ENCODE assay signal across 17 mouse cellular contexts in genomic region chr5:120438469-120438868, GRCm38 (mm10). TPM values are rescaled to one million over a fixed set of nuclear protein-coding genes. Genes with fewer than 3 reads are reported as not detected.
DNase-seq lines count a peak whose midpoint lies in the region; ATAC-seq lines count a peak whose summit lies in the region.
"Had no signal": no experiment of that assay in that cellular context is flagged by ENCODE, and none has a peak within 500 bp of the region (broad histone marks: within the 10 kb centered on the region; RNA-seq: fewer than 3 reads in every experiment).

No protein-coding gene starts in this region.

- no peak for ATAC-seq in forebrain, embryonic 11.5 days (replicated peaks; ENCODE audit: low FRiP score)
- no peak for ATAC-seq in midbrain, embryonic 11.5 days (ENCODE audit: low FRiP score)
- ATAC-seq in neural tube, embryonic 13.5 days (ENCODE audit: low read depth), result no peak
- no peak for ATAC-seq in heart, embryonic 11.5 days (replicated peaks; ENCODE audit: insufficient number of reproducible peaks, low FRiP score, low TSS enrichment)
- ATAC-seq: inflammation-experienced regulatory T-cells, adult 6 months had no signal

- peaks cover 58% of the 10 kb centered on the region for H3K27me3 ChIP-seq in forebrain, embryonic 11.5 days (ENCODE audit: control insufficient read depth, insufficient read depth, low read length)
- peaks cover 96% of the 10 kb centered on the region for H3K27me3 ChIP-seq in hindbrain, embryonic 10.5 days (ENCODE audit: insufficient read depth, poor library complexity, severe bottlenecking)
- H3K27me3 ChIP-seq in midbrain, embryonic 11.5 days (ENCODE audit: control insufficient read depth, insufficient read depth, low read length), result peaks cover 71% of the 10 kb centered on the region
- H3K27me3 ChIP-seq in neural tube, embryonic 13.5 days, result peaks cover 80% of the 10 kb centered on the region
- H3K27me3 ChIP-seq in heart, embryonic 11.5 days (ENCODE audit: control insufficient read depth, insufficient read depth, low read length), result peaks cover 73% of the 10 kb centered on the region

- H3K27ac ChIP-seq in forebrain, embryonic 11.5 days (ENCODE audit: low read depth, low read length), result peak overlapping the region; percentile 84
- H3K27ac ChIP-seq in hindbrain, embryonic 10.5 days, result peak overlapping the region; percentile 86
- peak overlapping the region; percentile 85 for H3K27ac ChIP-seq in midbrain, embryonic 11.5 days (ENCODE audit: low read depth, low read length)
- peak overlapping the region; percentile 94 for H3K27ac ChIP-seq in neural tube, embryonic 13.5 days (replicated peaks)
- H3K27ac ChIP-seq in heart, embryonic 11.5 days (ENCODE audit: low read depth, low read length), result no peak overlapping the region
- H3K27ac ChIP-seq: kidney, embryonic 15.5 days; liver, embryonic 13.5 days had no signal

- no peaks in the 10 kb centered on the region for H3K36me3 ChIP-seq in forebrain, embryonic 11.5 days (ENCODE audit: control insufficient read depth, insufficient read depth, low read length)
- no peaks in the 10 kb centered on the region for H3K36me3 ChIP-seq in hindbrain, embryonic 10.5 days
- H3K36me3 ChIP-seq in midbrain, embryonic 11.5 days (ENCODE audit: control insufficient read depth, insufficient read depth, low read length), result no peaks in the 10 kb centered on the region
- H3K36me3 ChIP-seq in neural tube, embryonic 13.5 days, result peaks cover 7% of the 10 kb centered on the region
- no peaks in the 10 kb centered on the region for H3K36me3 ChIP-seq in heart, embryonic 11.5 days (ENCODE audit: control insufficient read depth, insufficient read depth, low read length)
- H3K36me3 ChIP-seq: kidney, embryonic 15.5 days; liver, embryonic 13.5 days had no signal

- peak overlapping the region; percentile 63 for H3K9ac ChIP-seq in forebrain, embryonic 11.5 days (ENCODE audit: low read length)
- H3K9ac ChIP-seq in midbrain, embryonic 11.5 days (ENCODE audit: low read length), result peak overlapping the region; percentile 71
- peak overlapping the region; percentile 92 for H3K9ac ChIP-seq in neural tube, embryonic 13.5 days
- H3K9ac ChIP-seq in heart, embryonic 11.5 days (ENCODE audit: low read depth, low read length), result no peak overlapping the region
- H3K9ac ChIP-seq: kidney, embryonic 15.5 days; liver, embryonic 13.5 days had no signal

- DNase-seq in forebrain, embryonic 11.5 days (ENCODE audit: low spot score), result peak; percentile 56
- DNase-seq in hindbrain, embryonic 10.5 days (ENCODE audit: low spot score), result peak; percentile 40
- peak; percentile 96 for DNase-seq in midbrain, embryonic 11.5 days (ENCODE audit: low spot score, missing footprints)
- DNase-seq in MN1 (ENCODE audit: low spot score), result no peak
- DNase-seq in layer of hippocampus, adult 18-20 months (ENCODE audit: low spot score in 2 of 2), result no peak
- DNase-seq: adrenal gland, adult 8-10 months; gastrocnemius, postnatal 14 days; layer of hippocampus, adult 9-11 months; liver, embryonic 13.5 days; right cerebral cortex, postnatal 4 days had no signal

- peak overlapping the region; percentile 26 for H3K4me3 ChIP-seq in forebrain, embryonic 11.5 days (ENCODE audit: low read depth, low read length)
- H3K4me3 ChIP-seq in hindbrain, embryonic 10.5 days, result peak overlapping the region; percentile 57
- peak overlapping the region; percentile 47 for H3K4me3 ChIP-seq in midbrain, embryonic 11.5 days (ENCODE audit: low read depth, low read length)
- H3K4me3 ChIP-seq in neural tube, embryonic 13.5 days, result peak overlapping the region; percentile 59
- H3K4me3 ChIP-seq in heart, embryonic 11.5 days (ENCODE audit: low read depth, low read length), result no peak overlapping the region
- H3K4me3 ChIP-seq: liver, embryonic 13.5 days had no signal

- H3K9me3 ChIP-seq in forebrain, embryonic 11.5 days (ENCODE audit: control insufficient read depth, low read length), result no peaks in the 10 kb centered on the region
- H3K9me3 ChIP-seq in hindbrain, embryonic 10.5 days, result no peaks in the 10 kb centered on the region
- no peaks in the 10 kb centered on the region for H3K9me3 ChIP-seq in midbrain, embryonic 11.5 days (ENCODE audit: control insufficient read depth, low read length)
- no peaks in the 10 kb centered on the region for H3K9me3 ChIP-seq in neural tube, embryonic 13.5 days
- no peaks in the 10 kb centered on the region for H3K9me3 ChIP-seq in heart, embryonic 11.5 days (replicated peaks; ENCODE audit: control insufficient read depth, low read length)
- H3K9me3 ChIP-seq: kidney, embryonic 15.5 days; liver, embryonic 13.5 days had no signal

- peak overlapping the region; percentile 77 for H3K4me2 ChIP-seq in forebrain, embryonic 11.5 days (ENCODE audit: low read depth, low read length, severe bottlenecking)
- H3K4me2 ChIP-seq in midbrain, embryonic 11.5 days, result peak overlapping the region; percentile 70
- H3K4me2 ChIP-seq in neural tube, embryonic 13.5 days, result peak overlapping the region; percentile 68
- no peak overlapping the region for H3K4me2 ChIP-seq in heart, embryonic 11.5 days
- H3K4me2 ChIP-seq: kidney, embryonic 15.5 days; liver, embryonic 13.5 days had no signal

- H3K4me1 ChIP-seq in forebrain, embryonic 11.5 days (replicated peaks; ENCODE audit: control insufficient read depth, insufficient read depth, low read length), result peaks cover 28% of the 10 kb centered on the region
- H3K4me1 ChIP-seq in hindbrain, embryonic 10.5 days (replicated peaks), result peaks cover 62% of the 10 kb centered on the region
- H3K4me1 ChIP-seq in midbrain, embryonic 11.5 days (ENCODE audit: control insufficient read depth, insufficient read depth, low read length), result peaks cover 44% of the 10 kb centered on the region
- H3K4me1 ChIP-seq in neural tube, embryonic 13.5 days (replicated peaks), result peaks cover 38% of the 10 kb centered on the region
- peaks cover 17% of the 10 kb centered on the region for H3K4me1 ChIP-seq in heart, embryonic 11.5 days (ENCODE audit: control insufficient read depth, insufficient read depth, low read length)

- 1% methylated on average over 13 of the region's 13 CpGs for WGBS in forebrain, embryonic 11.5 days
- 1% methylated on average over 13 of the region's 13 CpGs for WGBS in hindbrain, embryonic 10.5 days
- WGBS in midbrain, embryonic 11.5 days, result under 1% methylated on average over 13 of the region's 13 CpGs
- 1% methylated on average over 13 of the region's 13 CpGs for WGBS in neural tube, embryonic 13.5 days
- WGBS in heart, embryonic 11.5 days (ENCODE audit: insufficient replicate concordance), result under 1% methylated on average over 13 of the region's 13 CpGs

RNA-seq across cellular contexts. Expression of gene Lhx5, which starts 7.0 kb away (rescaled TPM):
- 22.7 and 25.2 TPM in 2 replicates for polyA plus RNA-seq in forebrain, embryonic 11.5 days (2014; fragmentation: Nextera tagmentation; extraction: Ambion mirVana)
- polyA plus RNA-seq in hindbrain, embryonic 10.5 days (2016; fragmentation: Nextera tagmentation; extraction: Ambion mirVana), result 12.1 and 34.0 TPM in 2 replicates
- polyA plus RNA-seq in midbrain, embryonic 11.5 days (2014; fragmentation: Nextera tagmentation; extraction: Ambion mirVana), result 21.5 and 22.0 TPM in 2 replicates
- polyA plus RNA-seq in neural tube, embryonic 13.5 days (2015; fragmentation: Nextera tagmentation; extraction: Ambion mirVana), result 42.0 and 46.0 TPM in 2 replicates
- 0.11 TPM in 1 of 2 replicates, not detected in the other for polyA plus RNA-seq in heart, embryonic 11.5 days (2014; fragmentation: Nextera tagmentation; extraction: Ambion mirVana)
- not detected for total RNA-seq in layer of hippocampus, adult 18-20 months (2021)
- total RNA-seq: adrenal gland, adult 8-10 months; CH12.LX; gastrocnemius, postnatal 14 days had no signal
- polyA plus RNA-seq: heart, embryonic 14.5 days; inflammation-experienced regulatory T-cells, adult 6 months; kidney, embryonic 15.5 days; liver, embryonic 13.5 days had no signal

RNA-seq across cellular contexts. Expression of gene Sdsl, which starts 34.1 kb away (rescaled TPM):
- polyA plus RNA-seq in forebrain, embryonic 11.5 days (2014; fragmentation: Nextera tagmentation; extraction: Ambion mirVana), result 4.5 and 6.0 TPM in 2 replicates
- 6.2 and 7.9 TPM in 2 replicates for polyA plus RNA-seq in hindbrain, embryonic 10.5 days (2016; fragmentation: Nextera tagmentation; extraction: Ambion mirVana)
- polyA plus RNA-seq in midbrain, embryonic 11.5 days (2014; fragmentation: Nextera tagmentation; extraction: Ambion mirVana), result 4.2 TPM in 2 replicates
- 5.2 and 6.9 TPM in 2 replicates for polyA plus RNA-seq in neural tube, embryonic 13.5 days (2015; fragmentation: Nextera tagmentation; extraction: Ambion mirVana)
- polyA plus RNA-seq in heart, embryonic 11.5 days (2014; fragmentation: Nextera tagmentation; extraction: Ambion mirVana), result 6.6 and 8.6 TPM in 2 replicates
- total RNA-seq in layer of hippocampus, adult 18-20 months (2021), result 1 to 10 TPM; 7.5 to 8.0 TPM
- polyA plus RNA-seq: inflammation-experienced regulatory T-cells, adult 6 months had no signal

RNA-seq across cellular contexts. Expression of gene Sds, which starts 37.9 kb away (rescaled TPM):
- polyA plus RNA-seq in forebrain, embryonic 11.5 days (2014; fragmentation: Nextera tagmentation; extraction: Ambion mirVana), result not detected in 2 replicates
- polyA plus RNA-seq in hindbrain, embryonic 10.5 days (2016; fragmentation: Nextera tagmentation; extraction: Ambion mirVana), result not detected in 2 replicates
- polyA plus RNA-seq in midbrain, embryonic 11.5 days (2014; fragmentation: Nextera tagmentation; extraction: Ambion mirVana), result not detected in 2 replicates
- polyA plus RNA-seq in neural tube, embryonic 13.5 days (2015; fragmentation: Nextera tagmentation; extraction: Ambion mirVana), result not detected in 2 replicates
- 0.18 TPM in 1 of 2 replicates, not detected in the other for polyA plus RNA-seq in heart, embryonic 11.5 days (2014; fragmentation: Nextera tagmentation; extraction: Ambion mirVana)
- total RNA-seq in layer of hippocampus, adult 18-20 months (2021), result under 1 TPM; 0.33 to 0.69 TPM
- total RNA-seq: CH12.LX; gastrocnemius, postnatal 14 days had no signal
- polyA plus RNA-seq: embryonic facial prominence, embryonic 11.5 days; heart, embryonic 14.5 days; inflammation-experienced regulatory T-cells, adult 6 months; kidney, embryonic 15.5 days; liver, embryonic 13.5 days had no signal

Comparison
In these comparisons a context has a peak if more than half of its experiments do, and no peak if none do; other contexts are left out.
1. DNase-seq: peak in forebrain, embryonic 11.5 days (single experiment), hindbrain, embryonic 10.5 days (single experiment) and midbrain, embryonic 11.5 days (single experiment); none in MN1 (single experiment) and layer of hippocampus, adult 18-20 months (0 of 2).
2. RNA of gene Lhx5, which starts 7.0 kb away (polyA plus RNA-seq): 42.0 to 46.0 TPM in neural tube, embryonic 13.5 days, 12.1 to 34.0 TPM in hindbrain, embryonic 10.5 days, 22.7 to 25.2 TPM in forebrain, embryonic 11.5 days and 21.5 to 22.0 TPM in midbrain, embryonic 11.5 days; 0.11 TPM in heart, embryonic 11.5 days; every median in the first group is over 10 times any median in the second.